Mouse (Mus musculus): Measurements from ENCODE around the gene Vezt. TPM values are rescaled to one million over a fixed set of nuclear protein-coding genes. Genes with fewer than 3 reads are reported as not detected.
A peak's percentile ranks its signal among the peaks of the same experiment; 100 is the strongest.

The Vezt gene
- total and polyA plus RNA-seq, 3 experiments: 17.2 to 21.2 (median 18.0) TPM

DNA sequence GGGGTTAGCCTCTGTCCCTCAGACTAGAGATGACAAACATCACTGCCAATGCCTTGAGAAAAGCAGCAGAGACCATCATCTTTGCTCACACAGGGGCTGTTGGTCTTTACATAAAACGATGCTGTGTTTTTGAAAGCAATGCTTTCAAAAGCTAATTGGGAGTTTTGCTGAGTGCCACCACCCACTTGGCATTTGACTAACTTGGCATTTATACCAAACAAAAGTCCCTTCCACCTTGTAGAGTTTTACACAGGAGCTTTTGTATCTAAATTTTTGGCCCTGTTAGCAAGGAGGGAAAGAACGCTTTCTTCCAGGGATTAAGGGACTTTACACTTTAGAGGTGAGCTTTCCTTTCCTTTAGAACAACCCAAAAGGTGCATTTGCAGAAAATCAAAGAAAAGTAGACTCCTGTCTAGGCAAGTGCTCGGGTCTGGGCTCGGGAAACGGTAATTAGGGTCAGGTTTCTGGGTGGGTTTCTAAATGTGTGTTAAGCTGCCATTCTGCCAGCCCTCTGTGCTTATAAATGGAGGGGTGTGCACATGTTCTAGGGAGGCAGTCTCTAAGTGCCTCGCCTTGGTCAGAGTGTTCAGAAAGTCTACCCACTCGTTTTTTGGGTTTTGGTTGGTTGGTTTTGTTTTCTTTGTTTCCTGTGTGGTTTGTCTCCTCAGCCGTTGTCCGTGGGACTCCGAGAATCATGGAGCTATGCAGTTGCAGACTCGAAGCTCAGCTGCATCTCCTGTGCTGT is 119.9 kb downstream of the Vezt start:
- Histone ChIP-seq H3K27me3 (replicated peaks) (no peaks in the 10 kb centered on the region), H3K36me3 (replicated peaks in 1 of 2; ENCODE audit: control insufficient read depth in 1 of 2, insufficient read depth in 1 of 2, low read length in 1 of 2) (no peaks in the 10 kb centered on the region), H3K9ac (ENCODE audit: insufficient read depth, low read depth) (peak overlapping the region; percentile 14; the same call in 1 of the 2 replicates), H3K4me3 (replicated peaks in 1 of 3; ENCODE audit: low read depth in 2 of 3, low read length in 2 of 3, poor library complexity in 1 of 3) (no peak overlapping the region), H3K4me1 (ENCODE audit: control insufficient read depth in 1 of 2, insufficient read depth in 2 of 2) (peaks cover 0 to 11% of the 10 kb centered on the region in 2 experiments; a peak in 2 of 4 replicates), H3K4me2 (ENCODE audit: insufficient read depth, low read depth, poor library complexity, severe bottlenecking) (peak overlapping the region; percentile 26), H3K79me2 (replicated peaks; ENCODE audit: control insufficient read depth, extremely low read depth, insufficient read depth, poor library complexity, severe bottlenecking) (no peaks in the 10 kb centered on the region), H3K27ac (ENCODE audit: insufficient read depth, low read depth) (no peak overlapping the region), H3K9me3 (replicated peaks; ENCODE audit: low read length) (no peaks in the 10 kb centered on the region)
- DNase-seq (ENCODE audit: extremely low read depth): peak; percentile 7
- in situ Hi-C loops (cut with MboI; ENCODE audit: low pct_ligation_motif_present, low pct_unique_long_range_greater_than_20kb, low sequenced_read_pairs): no loop called here
- dilution Hi-C loops (cut with MboI; ENCODE audit: extremely low pct_ligation_motif_present, extremely low pct_unique_long_range_greater_than_20kb, low sequenced_read_pairs): no loop called here
- TF ChIP-seq CHD2 (IDR thresholded peaks at IDR 0.05; ENCODE audit: low read length): no peak
- TF ChIP-seq JUN (IDR thresholded peaks at IDR 0.05; ENCODE audit: insufficient read depth, low read depth, low read length): no peak
- TF ChIP-seq TCF12 (IDR thresholded peaks at IDR 0.05; ENCODE audit: low read depth, low read length): no peak
- TF ChIP-seq HCFC1 (IDR thresholded peaks at IDR 0.05; ENCODE audit: low read depth, low read length): no peak
- no peak for TF ChIP-seq POLR2A (IDR thresholded peaks at IDR 0.05; ENCODE audit: low read depth, low read length)
- no peak for TF ChIP-seq KAT2A (IDR thresholded peaks at IDR 0.05; ENCODE audit: insufficient replicate concordance, low read length)
- TF ChIP-seq MAFK (IDR thresholded peaks at IDR 0.05; ENCODE audit: insufficient replicate concordance, low read length): no peak
- TF ChIP-seq MXI1 (IDR thresholded peaks at IDR 0.05; ENCODE audit: low read depth, low read length): no peak
- no peak for TF ChIP-seq BHLHE40 (IDR thresholded peaks at IDR 0.05; ENCODE audit: low read depth, low read length)
- TF ChIP-seq NRF1 (IDR thresholded peaks at IDR 0.05; ENCODE audit: low read depth, low read length): no peak

DNA sequence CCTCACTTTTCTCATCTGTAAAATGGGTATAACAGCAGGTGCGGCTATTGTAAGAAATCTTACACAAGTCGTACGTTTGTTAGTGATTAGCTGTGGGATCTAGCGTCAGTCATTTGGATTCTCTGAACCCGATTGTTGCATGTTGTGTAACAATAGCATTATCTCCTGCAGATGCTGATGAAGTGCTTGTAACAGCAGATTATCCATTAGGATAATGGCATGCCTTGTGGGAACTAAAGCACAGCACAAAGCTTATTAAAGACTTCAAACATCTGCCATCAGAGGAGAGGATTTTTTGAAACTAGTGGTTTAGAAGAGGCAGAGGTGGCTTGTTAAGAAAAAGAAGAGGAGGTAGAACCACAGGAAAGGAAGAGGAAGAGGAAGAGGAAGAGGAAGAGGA is 122.1 kb downstream of the Vezt start:
- no peak for DNase-seq (ENCODE audit: extremely low read depth)
- in situ Hi-C loops (cut with MboI; ENCODE audit: low pct_ligation_motif_present, low pct_unique_long_range_greater_than_20kb, low sequenced_read_pairs): no loop called here
- Histone ChIP-seq H3K27ac (ENCODE audit: insufficient read depth, low read depth) (no peak overlapping the region), H3K4me2 (ENCODE audit: insufficient read depth, low read depth, poor library complexity, severe bottlenecking) (no peak overlapping the region), H3K27me3 (replicated peaks) (no peaks in the 10 kb centered on the region), H3K79me2 (replicated peaks; ENCODE audit: control insufficient read depth, extremely low read depth, insufficient read depth, poor library complexity, severe bottlenecking) (no peaks in the 10 kb centered on the region), H3K4me3 (replicated peaks in 1 of 3; ENCODE audit: low read depth in 2 of 3, low read length in 2 of 3, poor library complexity in 1 of 3) (no peak overlapping the region), H3K9ac (ENCODE audit: insufficient read depth, low read depth) (no peak overlapping the region), H3K36me3 (replicated peaks in 1 of 2; ENCODE audit: control insufficient read depth in 1 of 2, insufficient read depth in 1 of 2, low read length in 1 of 2) (no peaks in the 10 kb centered on the region), H3K9me3 (replicated peaks; ENCODE audit: low read length) (no peaks in the 10 kb centered on the region), H3K4me1 (ENCODE audit: control insufficient read depth in 1 of 2, insufficient read depth in 2 of 2) (peaks cover 5 to 18% of the 10 kb centered on the region in 2 experiments; a peak in 3 of 4 replicates)
- dilution Hi-C loops (cut with MboI; ENCODE audit: extremely low pct_ligation_motif_present, extremely low pct_unique_long_range_greater_than_20kb, low sequenced_read_pairs): no loop called here
- no peak for TF ChIP-seq SMC3 (IDR thresholded peaks at IDR 0.05; ENCODE audit: low read depth, low read length)

DNA sequence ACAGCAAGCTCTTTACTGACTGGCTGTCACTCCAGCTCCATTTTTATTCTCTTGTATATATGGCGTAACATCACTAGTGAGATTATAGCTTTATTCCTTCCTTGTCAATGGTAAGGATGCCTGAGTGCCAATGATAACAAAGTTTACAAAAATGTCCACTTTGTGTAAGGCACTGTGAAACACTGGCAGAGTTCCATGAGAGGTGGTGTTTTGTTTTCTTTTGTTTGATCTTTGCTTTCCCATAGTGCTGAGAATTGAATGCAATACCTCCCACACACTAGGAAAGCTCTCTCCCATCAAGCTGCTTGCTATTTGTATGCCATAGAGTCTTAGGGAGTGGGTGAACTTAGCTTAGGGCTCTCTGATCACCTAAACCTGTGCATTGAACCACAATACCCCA is 122.7 kb downstream of the Vezt start:
- no peak overlapping the region for H3K27ac ChIP-seq (ENCODE audit: insufficient read depth, low read depth)
- TF ChIP-seq PAX5 (IDR thresholded peaks at IDR 0.05; ENCODE audit: low read length) (no peak), EP300 (IDR thresholded peaks at IDR 0.05; ENCODE audit: low read length) (no peak), USF2 (conservative IDR thresholded peaks at IDR 0.05; ENCODE audit: low read depth, low read length) (no peak), ELF1 (IDR thresholded peaks at IDR 0.05; ENCODE audit: low read depth, low read length) (no peak), KAT2A (IDR thresholded peaks at IDR 0.05; ENCODE audit: insufficient replicate concordance, low read length) (no peak), MYC (IDR thresholded peaks at IDR 0.05; ENCODE audit: low read depth, low read length) (no peak), CHD1 (IDR thresholded peaks at IDR 0.05; ENCODE audit: low read depth, low read length) (no peak), NRF1 (IDR thresholded peaks at IDR 0.05; ENCODE audit: low read depth, low read length) (no peak), MXI1 (IDR thresholded peaks at IDR 0.05; ENCODE audit: low read depth, low read length) (no peak), RCOR1 (conservative IDR thresholded peaks at IDR 0.05; ENCODE audit: low read depth, low read length) (no peak)
- no peak overlapping the region for H3K4me2 ChIP-seq (ENCODE audit: insufficient read depth, low read depth, poor library complexity, severe bottlenecking)
- in situ Hi-C loops (cut with MboI; ENCODE audit: low pct_ligation_motif_present, low pct_unique_long_range_greater_than_20kb, low sequenced_read_pairs) (no loop called here), dilution Hi-C loops (cut with MboI; ENCODE audit: extremely low pct_ligation_motif_present, extremely low pct_unique_long_range_greater_than_20kb, low sequenced_read_pairs) (no loop called here)
- H3K79me2 ChIP-seq (replicated peaks; ENCODE audit: control insufficient read depth, extremely low read depth, insufficient read depth, poor library complexity, severe bottlenecking): no peaks in the 10 kb centered on the region
- H3K36me3 ChIP-seq (replicated peaks in 1 of 2; ENCODE audit: control insufficient read depth in 1 of 2, insufficient read depth in 1 of 2, low read length in 1 of 2): no peaks in the 10 kb centered on the region
- no peaks in the 10 kb centered on the region for H3K27me3 ChIP-seq (replicated peaks)
- no peaks in the 10 kb centered on the region for H3K9me3 ChIP-seq (replicated peaks; ENCODE audit: low read length)
- H3K4me1 ChIP-seq (ENCODE audit: control insufficient read depth in 1 of 2, insufficient read depth in 2 of 2): peaks cover 6 to 21% of the 10 kb centered on the region in 2 experiments; a peak in 3 of 4 replicates
- no peak overlapping the region for H3K9ac ChIP-seq (ENCODE audit: insufficient read depth, low read depth)
- DNase-seq (ENCODE audit: extremely low read depth): no peak
- H3K4me3 ChIP-seq (replicated peaks in 1 of 3; ENCODE audit: low read depth in 2 of 3, low read length in 2 of 3, poor library complexity in 1 of 3): no peak overlapping the region

Data from CH12.LX (cell line).